Mouse (Mus musculus) kidney, postnatal 14 days (tissue): ENCODE results near the gene Kalrn.

ENCODE experiments used
- DNase-seq: peaks from one replicate; pipeline ENCODE4 v3.0.0; 2022; ENCODE audit warnings: mixed read lengths

Gene Kalrn

DNA sequence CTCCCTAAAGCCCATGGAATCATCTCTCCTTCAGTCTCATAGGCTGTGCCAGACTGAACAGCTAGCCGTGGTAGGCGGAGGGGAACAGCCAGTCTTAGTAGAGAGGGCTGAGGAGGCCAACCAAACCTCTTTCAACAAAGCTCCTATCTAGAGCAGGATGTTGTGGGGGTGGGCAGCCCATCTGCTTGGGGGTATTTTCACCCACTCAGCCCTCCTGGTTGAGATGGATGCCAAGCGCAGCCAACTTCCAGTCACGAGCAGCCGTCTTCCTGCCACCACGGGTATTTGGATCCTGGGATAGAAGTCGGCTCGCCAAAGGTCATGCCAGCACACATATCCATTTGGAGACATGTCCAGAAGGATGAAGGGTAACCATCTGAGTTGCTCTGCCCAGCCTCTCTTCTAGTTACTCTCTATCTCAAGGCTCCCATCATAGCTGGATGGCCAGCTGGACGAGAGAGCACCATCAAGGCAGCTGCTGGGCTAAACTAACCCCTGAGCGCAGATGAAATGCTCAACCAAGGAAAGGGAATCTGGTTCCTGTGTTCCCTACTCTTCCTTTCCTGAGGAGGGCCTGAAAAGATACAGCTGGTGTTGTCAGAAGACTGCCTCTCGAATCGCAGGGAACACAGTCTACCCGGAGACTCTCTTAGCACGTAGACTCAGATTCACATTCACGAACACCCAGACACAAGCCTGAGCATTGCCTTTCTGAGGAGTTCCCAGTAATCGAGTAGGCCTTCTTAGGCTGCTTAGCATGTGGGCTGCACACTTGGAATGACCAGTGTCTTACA lies 331.2 kb downstream of the Kalrn start:
- DNase-seq, result no peak

DNA sequence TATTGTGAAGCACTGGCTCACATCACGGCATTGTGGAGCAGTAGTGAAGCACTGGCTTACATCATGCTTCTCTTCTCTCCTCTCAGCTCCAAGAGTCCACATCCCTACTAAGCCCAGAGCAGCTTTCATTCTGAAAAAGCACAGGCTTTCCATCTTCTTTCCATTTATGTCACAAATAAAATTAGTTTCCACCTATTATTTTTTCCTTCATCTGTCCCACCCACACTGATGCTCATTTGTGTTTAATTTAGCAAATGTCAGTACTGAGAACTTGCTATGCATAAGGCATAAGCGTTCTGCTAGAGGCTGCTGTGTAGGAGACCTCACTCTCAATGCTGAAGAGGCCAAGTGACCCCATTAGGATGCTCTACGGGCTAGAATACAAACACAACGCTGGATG lies 333.7 kb downstream of the Kalrn start:
- DNase-seq, result no peak

GRCm38 (mm10) chr16:34236898-34237611 lies 336.3 kb downstream of the Kalrn start:
- no peak for DNase-seq

DNA sequence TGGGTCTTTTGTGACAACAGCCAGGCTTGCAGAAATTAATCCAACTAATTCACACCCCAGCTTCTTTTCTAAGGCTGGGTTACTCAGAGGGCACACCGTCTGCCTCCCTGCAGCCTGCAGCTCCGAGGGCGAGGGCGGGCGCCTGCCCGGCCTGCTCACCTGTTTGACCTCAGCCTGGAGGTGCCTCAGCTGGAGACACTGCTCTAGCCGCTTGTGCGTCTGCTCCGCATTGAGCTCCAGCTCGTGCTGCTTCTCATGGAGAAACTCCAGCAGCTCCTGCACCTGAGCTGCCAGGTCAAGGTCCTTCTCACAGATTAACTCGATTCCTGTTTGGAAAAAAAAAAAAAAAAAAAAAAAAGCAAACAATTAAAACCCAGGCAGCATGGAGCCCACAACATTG lies 338.2 kb downstream of the Kalrn start:
- DNase-seq, result peak; percentile 24

DNA sequence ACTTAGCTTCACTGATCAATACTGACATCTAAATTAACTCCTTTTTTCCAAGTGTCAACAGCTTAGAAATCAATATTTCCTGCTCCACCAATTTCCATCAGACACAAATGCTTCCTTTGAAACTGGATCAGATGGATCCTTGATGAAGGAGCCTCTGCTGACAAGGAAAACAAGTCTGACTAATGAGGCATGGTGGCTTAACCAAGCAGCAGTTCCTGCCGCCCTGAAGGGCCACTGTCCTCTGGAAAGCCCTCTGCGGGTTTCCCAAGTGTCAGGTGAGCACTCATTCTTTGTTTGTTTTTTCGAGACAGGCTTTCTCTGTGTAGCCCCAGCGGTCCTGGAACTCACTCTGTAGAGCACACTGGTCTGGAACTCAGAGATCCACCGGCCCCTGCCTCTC lies 341.4 kb downstream of the Kalrn start:
- DNase-seq, result no peak

DNA sequence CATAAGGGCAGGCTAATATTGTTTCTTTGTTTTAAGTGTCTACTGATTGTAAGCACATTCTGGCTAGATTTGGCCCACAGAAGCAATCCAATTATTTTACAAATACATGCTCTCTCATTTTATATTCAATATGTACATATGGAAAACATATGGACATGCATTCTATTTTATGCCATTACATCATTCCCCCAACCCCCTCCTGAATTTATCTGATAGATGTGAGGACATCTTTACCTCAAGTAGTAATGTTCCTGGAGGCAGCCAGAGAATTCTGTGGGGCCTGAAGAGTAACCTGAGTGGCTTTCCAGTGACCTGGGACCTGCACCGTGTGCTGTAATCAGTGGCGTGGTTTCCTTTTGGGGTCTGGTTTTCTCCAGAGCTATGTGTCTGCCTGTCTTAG lies 342.2 kb downstream of the Kalrn start:
- no peak for DNase-seq

GRCm38 (mm10) chr16:34229350-34229749 lies 344.0 kb downstream of the Kalrn start:
- no peak for DNase-seq

DNA sequence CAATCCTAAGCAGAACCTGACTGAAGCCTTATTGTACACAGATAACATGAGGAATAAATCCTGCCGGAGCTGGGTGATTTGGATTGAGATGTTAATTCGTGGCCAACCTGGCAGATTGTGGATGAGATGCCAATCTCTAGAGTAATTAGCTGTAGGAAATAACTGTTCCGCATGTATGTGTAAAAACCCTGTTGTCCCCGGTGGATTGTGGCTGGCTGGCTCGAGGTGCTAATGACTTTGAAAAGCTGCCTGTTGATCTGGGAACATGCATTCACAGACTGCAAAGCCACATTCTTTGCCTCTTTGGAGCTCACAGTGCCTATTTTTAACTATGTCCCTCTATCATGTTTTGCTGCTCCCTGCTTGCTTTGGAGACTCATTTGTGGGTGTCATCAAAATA lies 344.7 kb downstream of the Kalrn start:
- DNase-seq, result no peak

GRCm38 (mm10) chr16:34212160-34212559 lies 361.2 kb downstream of the Kalrn start:
- no peak for DNase-seq

GRCm38 (mm10) chr16:34211243-34211642 lies 362.1 kb downstream of the Kalrn start:
- DNase-seq, result no peak

DNA sequence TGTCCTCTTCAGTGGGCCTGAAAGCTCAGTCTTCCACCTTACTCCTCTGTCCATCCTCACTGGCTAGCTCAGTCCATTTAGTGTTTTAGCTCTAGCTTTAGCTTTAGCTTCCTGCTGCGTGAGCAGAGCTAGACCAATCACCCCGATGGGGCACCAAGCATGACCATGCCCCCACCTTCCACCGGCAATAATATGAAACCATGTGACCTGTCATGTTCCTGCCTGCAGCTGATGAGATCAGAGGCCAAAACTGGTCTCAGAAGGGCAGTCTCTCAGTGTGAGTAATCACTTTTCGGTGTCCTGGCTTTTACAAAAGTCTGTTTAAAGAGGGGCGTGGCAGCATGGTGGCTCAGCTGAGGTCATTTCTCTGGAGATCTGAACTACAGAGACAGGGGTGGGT lies 364.6 kb downstream of the Kalrn start:
- DNase-seq, result no peak

- no peak for DNase-seq
Observed at GRCm38 (mm10) chr16:34207972-34208371, 365.4 kb downstream of the Kalrn start.

GRCm38 (mm10) chr16:34204527-34205139 lies 368.7 kb downstream of the Kalrn start:
- no peak for DNase-seq

- no peak for DNase-seq
Observed at GRCm38 (mm10) chr16:34199543-34199942, 373.8 kb downstream of the Kalrn start.

- peak; percentile 41 for DNase-seq
Observed at GRCm38 (mm10) chr16:34192959-34193842, 380.1 kb downstream of the Kalrn start.

DNA sequence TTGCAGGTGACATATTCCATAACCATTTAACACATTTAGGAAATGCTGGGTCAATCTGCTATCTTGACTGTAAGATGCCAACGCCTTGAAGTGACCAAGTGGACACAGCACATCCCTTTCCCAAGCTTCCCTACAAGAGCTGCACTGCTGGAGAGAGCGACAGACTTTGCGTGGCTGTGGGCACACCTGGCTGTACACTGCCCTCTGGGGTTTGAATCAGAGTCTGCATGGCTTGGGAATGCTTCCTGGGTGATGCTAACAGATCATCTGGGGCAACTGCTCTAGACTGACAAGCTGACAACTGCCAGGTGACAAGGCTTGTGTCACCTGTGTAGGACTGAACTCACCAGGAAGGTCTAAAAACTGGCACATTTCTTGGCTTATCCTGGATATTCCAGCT lies 388.6 kb downstream of the Kalrn start:
- peak; percentile 23 for DNase-seq

DNA sequence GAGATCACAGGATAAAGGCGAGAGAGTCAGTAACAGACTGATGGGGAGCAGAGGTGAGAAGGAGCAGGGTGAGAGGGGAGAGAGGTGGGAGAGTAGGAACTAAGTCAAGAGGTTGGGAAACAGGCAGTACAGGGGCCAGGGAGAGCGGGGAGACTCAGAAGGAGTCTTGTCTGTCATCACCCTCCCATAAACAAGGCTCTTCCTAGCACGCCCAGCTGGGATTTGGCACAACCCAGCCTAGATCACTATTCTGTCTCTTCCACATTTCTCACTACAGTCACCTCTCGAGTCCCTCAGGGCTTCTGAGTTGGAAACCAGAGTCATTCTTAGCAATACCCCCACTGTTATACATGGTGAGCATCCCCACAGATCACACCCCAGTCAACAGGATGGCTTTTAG lies 390.1 kb downstream of the Kalrn start:
- DNase-seq, result no peak

DNA sequence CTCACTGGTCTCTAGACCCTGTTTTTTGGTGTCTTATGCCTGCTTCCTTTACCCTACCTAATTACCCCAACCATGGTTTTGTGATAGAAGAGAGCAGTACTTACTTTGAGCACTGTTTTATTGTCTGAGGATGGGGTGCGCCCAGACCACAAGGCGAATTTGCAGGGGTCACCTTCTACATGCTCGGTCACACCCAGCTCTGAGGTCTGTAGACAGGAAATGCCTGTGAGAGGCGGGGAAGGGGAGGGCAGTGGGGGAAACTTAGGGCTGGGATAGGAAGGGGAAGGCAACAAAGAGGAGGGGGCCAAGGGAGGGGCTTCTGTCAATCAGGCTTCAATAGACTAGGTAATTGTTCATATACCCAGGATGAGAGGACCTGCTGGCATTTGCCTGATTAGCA lies 397.7 kb downstream of the Kalrn start:
- DNase-seq, result no peak

DNA sequence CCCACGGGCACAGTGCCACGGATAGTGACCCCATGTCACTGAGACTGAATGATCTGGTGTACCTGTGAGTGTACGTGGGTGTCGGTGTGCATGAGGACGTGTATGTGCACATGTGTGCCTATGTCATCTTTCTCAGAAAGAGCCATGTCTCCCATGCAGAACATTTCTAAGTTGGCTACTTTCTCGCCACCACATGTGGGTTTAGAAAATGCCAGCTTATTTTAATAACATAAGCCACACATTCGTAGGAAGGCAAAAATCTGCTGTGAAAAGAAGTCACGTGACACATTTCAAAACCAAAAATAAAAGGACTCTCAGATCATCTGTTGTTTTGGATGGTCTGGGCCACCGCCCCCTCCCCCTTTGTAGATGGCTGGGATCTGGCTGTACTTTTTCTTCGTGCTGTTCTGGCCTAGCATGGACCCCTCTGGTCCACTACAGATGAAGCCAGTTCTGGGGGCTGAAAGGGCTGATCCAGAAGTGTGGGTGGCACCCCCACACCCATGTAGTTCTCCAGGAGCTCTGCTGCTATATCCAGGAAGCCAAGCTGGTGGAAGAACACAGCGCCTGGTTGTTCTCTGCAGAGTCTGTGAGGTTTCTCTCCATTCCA lies 400.7 kb downstream of the Kalrn start:
- no peak for DNase-seq

DNA sequence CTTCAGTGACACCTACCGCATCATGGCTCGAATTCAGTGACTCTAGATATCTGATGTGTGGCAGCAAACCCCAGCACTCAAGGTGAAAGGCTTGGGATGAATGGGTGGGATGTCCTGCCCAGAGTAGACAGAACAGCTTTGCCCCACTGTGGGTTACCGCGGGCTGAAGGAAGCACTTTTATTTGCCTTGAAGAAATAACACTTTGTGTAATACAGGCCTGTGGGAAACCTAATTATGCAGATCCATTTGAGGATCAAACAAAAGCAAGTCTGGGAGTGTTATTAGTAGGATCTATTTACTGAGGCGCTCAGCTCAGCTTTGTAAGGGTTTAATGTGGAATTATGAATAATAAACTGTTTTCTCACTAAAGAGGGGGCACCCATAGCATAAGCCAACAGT lies 406.3 kb downstream of the Kalrn start:
- DNase-seq, result no peak

- DNase-seq, result no peak
Observed at GRCm38 (mm10) chr16:34163086-34163485, 410.2 kb downstream of the Kalrn start.

GRCm38 (mm10) chr16:34159576-34159975 lies 413.8 kb downstream of the Kalrn start:
- peak; percentile 75 for DNase-seq
